Mouse (Mus musculus): ENCODE results near the gene Bex6.

DNA sequence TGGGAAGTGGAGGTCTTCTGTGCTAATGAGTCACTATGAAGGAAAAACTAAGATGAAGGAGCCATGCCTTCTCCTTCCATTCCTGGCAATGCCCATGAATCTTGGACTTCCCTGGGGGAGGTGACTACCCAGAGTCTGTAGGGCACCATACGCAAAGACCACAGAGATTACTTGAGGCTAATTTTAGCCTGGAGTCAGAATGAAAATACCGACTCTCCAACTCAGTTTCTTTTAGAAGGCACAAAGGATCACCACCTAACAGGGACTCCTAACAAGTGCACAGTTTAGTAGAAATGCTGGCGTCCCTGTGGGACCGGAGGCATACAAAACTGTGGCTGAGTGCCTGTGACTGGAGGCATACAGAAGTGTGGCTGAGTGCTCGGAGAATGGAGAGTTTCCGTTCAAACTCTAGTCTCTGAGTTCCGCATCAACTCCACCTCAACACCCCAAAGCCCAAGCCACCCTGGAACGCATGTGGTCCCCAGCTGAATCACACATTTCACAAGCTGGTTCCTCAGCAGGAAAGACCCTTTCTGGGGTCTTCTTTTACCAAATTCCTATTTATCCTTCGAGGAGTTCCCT, 18.8 kb upstream of the Bex6 start:
- no peak for TF ChIP-seq POLR2A (IDR thresholded peaks at IDR 0.05; ENCODE audit: extremely low read depth, insufficient read depth, low read length)
- no peak for TF ChIP-seq CTCF (IDR thresholded peaks at IDR 0.05; ENCODE audit: low read depth, low read length)
